Mouse (Mus musculus) CD8-positive naive resting alpha-beta T cell, adult 2 months (primary cell): ENCODE results near the gene 9530077C05Rik.

ENCODE experiments used
- DNase-seq, 2 experiments: peaks; one replicate each; pipeline ENCODE4 v3.0.0; 2022; ENCODE audit warnings: low read depth in 2 of 2, low spot score in 2 of 2

Gene 9530077C05Rik

DNA sequence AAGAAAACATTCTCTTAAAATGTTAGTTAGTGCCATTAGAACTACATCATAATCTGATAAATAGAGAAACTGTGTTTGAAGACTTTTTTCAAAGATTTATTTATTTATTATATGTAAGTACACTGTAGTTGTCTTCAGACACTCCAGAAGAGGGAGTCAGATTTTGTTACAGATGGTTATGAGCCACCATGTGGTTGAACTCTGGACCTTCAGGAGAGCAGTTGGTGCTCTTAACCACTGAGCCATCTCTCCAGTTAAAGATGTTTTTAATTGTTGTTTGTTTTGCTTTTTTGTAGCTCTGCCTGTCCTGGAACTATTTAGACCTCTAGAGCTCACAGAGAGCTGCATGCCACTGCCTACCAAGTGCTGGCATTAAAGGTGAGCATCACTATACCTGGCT is 43.7 kb downstream of the 9530077C05Rik start:
- no peak for DNase-seq

DNA sequence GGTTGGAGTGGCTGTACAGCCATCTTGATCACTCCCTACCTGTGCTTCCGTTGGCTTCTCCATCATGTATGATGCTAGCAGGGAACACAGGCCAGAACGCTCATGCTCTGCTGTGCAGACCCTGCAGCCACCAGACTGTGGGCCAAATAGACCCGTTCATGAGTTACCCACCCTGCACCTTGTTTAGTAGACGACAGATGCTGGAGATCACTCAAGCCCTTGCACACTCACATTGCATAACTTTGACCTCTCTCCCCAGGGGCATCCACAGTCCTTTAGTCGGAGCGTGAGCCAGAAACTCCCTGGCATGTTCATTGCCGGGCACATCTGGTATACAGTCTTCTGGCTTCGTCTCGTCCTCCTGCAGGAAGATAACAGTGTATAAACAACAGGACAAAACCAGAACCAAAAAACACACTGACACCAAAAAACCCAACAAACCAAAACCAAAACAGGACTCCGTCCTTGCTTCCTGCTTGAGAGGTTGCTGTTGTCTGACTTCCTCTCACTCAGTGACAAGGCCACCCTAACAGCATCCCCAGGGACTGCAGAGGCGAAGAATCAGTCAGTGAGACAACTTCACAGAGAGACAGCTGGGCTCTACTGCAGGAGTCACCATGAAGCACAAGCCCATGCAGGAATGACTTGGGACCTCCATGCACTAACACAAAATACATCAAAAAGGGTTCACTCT is 46.0 kb downstream of the 9530077C05Rik start:
- no peak for DNase-seq

GRCm38 (mm10) chr9:22461946-22462345 is 50.6 kb downstream of the 9530077C05Rik start:
- DNase-seq = no peak

GRCm38 (mm10) chr9:22466212-22466611 is 54.9 kb downstream of the 9530077C05Rik start:
- DNase-seq = no peak

DNA sequence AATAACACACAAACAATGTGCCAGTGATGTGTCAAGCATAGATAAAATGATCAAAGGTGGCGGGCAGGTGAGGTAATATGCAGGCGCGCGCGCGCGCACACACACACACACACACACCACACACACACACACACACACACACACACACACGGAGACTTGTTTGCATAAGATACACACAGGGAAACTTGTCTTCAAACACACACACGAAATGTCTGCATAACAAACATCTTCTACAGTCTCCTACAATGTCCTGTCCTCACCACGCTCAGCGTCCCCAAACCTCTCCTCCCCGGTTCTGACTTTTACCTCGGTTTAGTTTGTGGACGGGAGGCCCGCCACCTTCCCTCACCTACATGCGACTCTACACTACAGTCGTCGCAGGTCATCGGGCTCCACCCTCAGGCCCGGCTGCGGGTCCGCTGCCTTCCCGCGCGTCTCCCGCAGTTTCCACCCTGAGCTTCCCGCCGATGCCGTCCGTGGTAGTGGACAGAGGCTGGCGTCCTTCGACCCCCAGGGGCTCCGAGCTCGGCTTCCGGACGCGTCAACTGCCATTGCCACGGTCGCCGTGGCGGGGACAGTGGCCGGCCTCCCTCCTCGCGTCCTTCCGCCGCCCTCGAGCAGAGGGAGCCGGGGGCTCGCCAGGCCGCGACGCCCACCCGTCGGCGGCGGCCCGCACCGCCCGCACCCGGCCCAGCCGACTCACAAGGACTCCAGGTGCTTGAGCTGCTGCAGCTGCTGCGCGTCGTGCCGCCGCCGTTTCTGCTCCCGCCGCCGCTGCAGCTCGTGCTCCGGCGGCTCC is 56.3 kb downstream of the 9530077C05Rik start:
- DNase-seq = peak; percentile 41 to 53

GRCm38 (mm10) chr9:22468170-22468898 is 57.0 kb downstream of the 9530077C05Rik start:
- DNase-seq = peak; percentile 44 to 55

- no peak for DNase-seq
These were observed 57.6 kb downstream of the 9530077C05Rik start for GRCm38 (mm10) chr9:22468899-22469259.

DNA sequence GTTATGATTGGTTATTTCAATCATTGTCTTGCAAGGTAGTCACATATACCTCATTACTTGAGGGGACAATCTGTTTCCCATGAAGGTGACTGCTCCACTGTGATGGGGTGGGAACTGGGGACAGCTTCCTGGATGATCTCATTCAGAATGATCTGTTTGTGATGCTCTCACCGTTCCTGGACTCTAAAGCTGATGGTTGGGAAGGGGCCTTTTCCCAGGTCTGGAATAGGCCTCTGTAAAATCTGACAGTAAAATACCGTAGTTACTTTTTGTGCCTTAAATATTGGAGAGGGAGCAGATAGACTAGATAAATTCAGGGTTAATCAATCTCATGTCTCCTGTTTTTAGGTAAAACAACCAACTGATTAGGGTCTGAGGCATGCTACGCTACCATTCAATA is 58.3 kb downstream of the 9530077C05Rik start, which contains the start of gene Rp9:
Gene Rp9, minus strand, starts transcription at position 101 of the 400 bp plus-strand sequence.
- no peak for DNase-seq

GRCm38 (mm10) chr9:22475424-22475868 is 64.1 kb downstream of the 9530077C05Rik start, which contains the start of gene Bbs9:
Bbs9 (plus strand) TSS chr9:22475715.
- DNase-seq = peak; percentile 94 to 95

GRCm38 (mm10) chr9:22476265-22476664 is 65.0 kb downstream of the 9530077C05Rik start:
- DNase-seq = peak in 1 of 2 experiments; percentile 2

DNA sequence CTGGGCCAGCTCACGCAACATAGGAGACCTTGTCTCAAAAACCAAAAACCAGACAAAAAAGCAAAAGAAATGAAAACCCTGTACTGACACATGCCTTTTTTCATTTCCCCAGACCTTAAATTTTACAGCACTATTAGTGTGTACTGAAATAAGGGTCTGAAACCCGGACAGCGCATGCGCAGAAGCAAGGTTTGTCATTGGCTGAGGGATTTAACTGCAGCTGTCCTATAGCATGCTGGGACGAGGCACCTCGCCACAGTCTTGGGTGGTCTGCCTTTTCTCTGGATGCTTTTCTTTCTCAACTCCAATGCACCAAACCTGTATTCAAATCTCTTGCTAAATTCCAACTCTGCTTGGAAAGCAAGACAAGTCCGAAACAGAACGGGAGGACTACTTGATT is 67.6 kb downstream of the 9530077C05Rik start:
- no peak for DNase-seq

- DNase-seq = no peak
These were observed 72.7 kb downstream of the 9530077C05Rik start for GRCm38 (mm10) chr9:22483866-22484561.

DNA sequence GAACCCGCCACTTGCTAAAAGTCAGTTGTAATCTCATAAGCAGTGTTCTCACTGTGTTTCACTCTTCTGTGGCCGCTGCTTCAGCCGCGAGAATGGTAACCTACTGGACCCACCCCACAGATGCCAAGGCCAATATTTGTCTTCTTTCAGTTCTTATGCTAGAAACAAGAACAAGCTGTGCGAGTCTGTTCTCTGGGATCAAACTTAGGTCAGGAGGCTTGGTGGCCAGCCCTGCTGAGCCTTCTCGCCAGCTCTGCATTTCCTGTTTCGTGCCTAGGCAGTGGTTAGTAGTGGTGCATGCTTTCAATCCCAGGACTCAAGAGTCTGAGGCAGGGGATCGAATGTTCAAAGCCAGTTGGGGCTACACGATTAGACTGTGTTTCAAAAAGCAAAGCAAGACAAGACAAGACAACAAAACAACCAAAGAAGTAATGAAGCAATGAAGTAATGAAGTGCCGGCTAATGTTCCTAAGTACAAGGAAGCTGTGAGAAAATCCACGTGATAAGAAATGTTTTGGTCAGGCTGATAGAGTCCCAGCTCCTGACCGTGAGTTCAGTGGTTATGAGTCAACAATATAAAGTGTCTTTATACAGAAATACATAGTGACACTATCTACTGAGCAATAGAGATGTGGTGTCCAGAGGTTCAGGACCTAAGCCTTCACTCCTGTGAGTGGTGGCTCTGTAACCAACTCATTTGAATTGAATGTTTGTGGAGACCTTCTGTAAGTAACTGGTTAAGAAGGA is 73.4 kb downstream of the 9530077C05Rik start:
- no peak for DNase-seq

DNA sequence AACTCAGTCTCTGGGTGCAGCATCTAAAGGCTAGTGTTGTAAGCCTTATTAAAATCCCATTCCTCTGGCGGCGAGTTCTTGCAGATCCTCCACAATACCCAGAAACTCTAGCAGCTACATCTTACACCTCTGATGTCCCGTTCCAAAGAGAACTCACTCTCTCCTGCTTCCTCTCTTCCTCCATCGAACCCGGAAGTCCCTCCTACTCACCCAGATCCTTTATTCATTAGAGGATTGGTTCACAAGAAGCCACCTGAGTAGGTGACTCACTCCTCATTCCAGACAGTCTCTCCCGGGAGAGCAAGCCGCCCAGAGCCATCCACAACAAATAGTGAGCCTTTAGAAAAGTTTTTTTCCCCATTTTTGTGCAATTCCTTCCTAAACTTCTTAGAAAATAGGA is 74.9 kb downstream of the 9530077C05Rik start:
- DNase-seq = no peak

DNA sequence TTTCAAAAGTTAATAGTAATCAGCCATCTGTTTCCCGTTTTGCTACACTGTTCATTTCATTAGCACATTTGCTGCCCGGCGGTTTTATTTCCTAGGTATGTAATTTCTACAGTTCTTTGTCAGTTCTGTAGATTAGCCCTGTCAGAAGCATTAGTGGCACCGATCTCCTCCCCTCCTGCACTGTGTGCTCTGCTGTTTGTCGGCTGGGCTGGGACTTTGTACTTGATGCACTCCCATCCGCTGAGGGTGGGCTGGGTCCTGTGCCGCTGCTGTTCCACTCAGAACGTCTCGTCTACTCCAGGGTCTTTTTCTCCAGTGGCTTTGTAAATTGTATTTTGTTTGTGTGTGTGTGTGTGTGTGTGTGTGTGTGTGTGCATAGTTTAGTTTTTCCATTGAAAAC is 77.7 kb downstream of the 9530077C05Rik start:
- DNase-seq = no peak
